Mouse (Mus musculus) adrenal gland, postnatal 36 days (tissue): ENCODE data around the gene Sult6b2. TPM values are rescaled to one million over a fixed set of nuclear protein-coding genes. Genes with fewer than 3 reads are reported as not detected.

Experiments
- DNase-seq, 2 experiments: peaks; one replicate each; pipeline ENCODE4 v3.0.0; 2021; ENCODE audit warnings: mixed read lengths in 1 of 2
- total RNA-seq, 2 experiments: library from RNA; stranded (reverse); gene quantifications; 2 replicates each; pipeline ENCODE4 v1.2.3; 2021

Sult6b2 gene
- total RNA-seq, 2 experiments from 2014 or later, result not detected

- peak; percentile 12 to 31 for DNase-seq
Observed at GRCm38 (mm10) chr6:142779045-142779811, 25.1 kb downstream of the Sult6b2 start.

GRCm38 (mm10) chr6:142776935-142777334 lies 27.4 kb downstream of the Sult6b2 start:
- DNase-seq, result no peak

- DNase-seq, result no peak
Observed at GRCm38 (mm10) chr6:142773566-142773965, 30.7 kb downstream of the Sult6b2 start.

- DNase-seq, result no peak
Observed at GRCm38 (mm10) chr6:142771643-142772042, 32.7 kb downstream of the Sult6b2 start.

GRCm38 (mm10) chr6:142769896-142770295 lies 34.4 kb downstream of the Sult6b2 start:
- DNase-seq, result no peak

GRCm38 (mm10) chr6:142767305-142767704 lies 37.0 kb downstream of the Sult6b2 start:
- DNase-seq, result no peak

- no peak for DNase-seq
Observed at GRCm38 (mm10) chr6:142764933-142765332, 39.4 kb downstream of the Sult6b2 start.

GRCm38 (mm10) chr6:142759633-142760032 lies 44.7 kb downstream of the Sult6b2 start:
- DNase-seq, result no peak

- DNase-seq, result no peak
Observed at GRCm38 (mm10) chr6:142758562-142758961, 45.7 kb downstream of the Sult6b2 start.

- no peak for DNase-seq
Observed at GRCm38 (mm10) chr6:142757976-142758375, 46.3 kb downstream of the Sult6b2 start.

GRCm38 (mm10) chr6:142757334-142757965 lies 46.9 kb downstream of the Sult6b2 start:
- no peak for DNase-seq

- peak; percentile 92 to 94 for DNase-seq
Observed at GRCm38 (mm10) chr6:142756507-142757333, 47.6 kb downstream of the Sult6b2 start, which contains the start of gene Cmas. Gene Cmas, plus strand, starts transcription at chr6:142756686.

GRCm38 (mm10) chr6:142752331-142753246 lies 51.7 kb downstream of the Sult6b2 start:
- no peak for DNase-seq

- DNase-seq, result no peak
Observed at GRCm38 (mm10) chr6:142751365-142751764, 52.9 kb downstream of the Sult6b2 start.

- peak in 1 of 2 experiments; percentile 27 for DNase-seq
Observed at GRCm38 (mm10) chr6:142748057-142748708, 56.1 kb downstream of the Sult6b2 start.

GRCm38 (mm10) chr6:142747165-142747564 lies 57.1 kb downstream of the Sult6b2 start:
- no peak for DNase-seq

- no peak for DNase-seq
Observed at GRCm38 (mm10) chr6:142746765-142747164, 57.5 kb downstream of the Sult6b2 start.

GRCm38 (mm10) chr6:142745484-142745883 lies 58.8 kb downstream of the Sult6b2 start:
- no peak for DNase-seq

- no peak for DNase-seq
Observed at GRCm38 (mm10) chr6:142743193-142743592, 61.1 kb downstream of the Sult6b2 start.

- DNase-seq, result no peak
Observed at GRCm38 (mm10) chr6:142741763-142742162, 62.5 kb downstream of the Sult6b2 start.

- no peak for DNase-seq
Observed at GRCm38 (mm10) chr6:142738637-142739036, 65.7 kb downstream of the Sult6b2 start.
